ENCODE assay signal across 9 mouse cellular contexts in the genomic region with DNA sequence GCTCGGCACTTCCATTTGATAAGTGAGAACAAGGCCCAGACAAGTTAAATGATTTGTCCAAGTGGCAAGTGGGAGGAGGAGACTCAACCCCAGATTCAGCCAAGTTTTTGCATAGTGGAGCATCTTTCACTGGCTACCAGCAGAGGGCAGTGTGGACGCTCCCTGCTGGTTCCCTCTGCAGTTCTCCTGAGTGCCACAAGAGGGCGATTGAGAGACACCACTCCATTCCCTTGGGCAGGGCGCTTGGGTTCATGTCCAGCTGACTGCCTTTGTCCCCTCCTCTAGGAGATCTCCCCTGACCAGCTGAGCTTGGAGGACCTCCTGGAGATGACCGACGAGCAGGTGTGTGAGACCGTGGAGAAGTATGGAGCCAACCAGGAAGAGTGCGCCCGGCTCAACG.
DNase-seq lines count a peak whose midpoint lies in the region; ATAC-seq and TF ChIP-seq lines count a peak whose summit lies in the region.
"Had no signal": no experiment of that assay in that cellular context is flagged by ENCODE, and none has a peak within 500 bp of the region (broad histone marks: within the 10 kb centered on the region; RNA-seq: fewer than 3 reads in every experiment).

No protein-coding gene starts in this region.

- no peaks in the 10 kb centered on the region for H3K27me3 ChIP-seq in G1E (ENCODE audit: insufficient read depth, low read length)
- H3K27me3 ChIP-seq in kidney, postnatal 0 days (ENCODE audit: insufficient read depth, low read length): peaks cover 2% of the 10 kb centered on the region; the same call in 1 of the 2 replicates
- H3K27me3 ChIP-seq in liver, embryonic 12.5 days (replicated peaks): peaks cover 9% of the 10 kb centered on the region; the same call in 1 of the 2 replicates
- H3K27me3 ChIP-seq: neural tube, embryonic 13.5 days had no signal

- H3K27ac ChIP-seq in kidney, postnatal 0 days: no peak overlapping the region
- H3K27ac ChIP-seq in liver, embryonic 12.5 days: no peak overlapping the region
- H3K27ac ChIP-seq: neural tube, embryonic 13.5 days had no signal

- ATAC-seq in G1E (ENCODE audit: extremely low read depth, insufficient number of reproducible peaks, low FRiP score, poor library complexity, severe bottlenecking): no peak
- peak; percentile 47 for ATAC-seq in kidney, postnatal 0 days (replicated peaks; ENCODE audit: low FRiP score, low read depth)
- ATAC-seq in liver, embryonic 12.5 days: peak; percentile 21; the same call in 1 of the 2 replicates

- peaks cover 85% of the 10 kb centered on the region for H3K9me3 ChIP-seq in G1E (replicated peaks)
- H3K9me3 ChIP-seq in kidney, postnatal 0 days (replicated peaks; ENCODE audit: low read length): no peaks in the 10 kb centered on the region
- H3K9me3 ChIP-seq in liver, embryonic 12.5 days (replicated peaks): no peaks in the 10 kb centered on the region
- H3K9me3 ChIP-seq: neural tube, embryonic 13.5 days had no signal

- no peaks in the 10 kb centered on the region for H3K36me3 ChIP-seq in G1E (replicated peaks)
- H3K36me3 ChIP-seq in kidney, postnatal 0 days (ENCODE audit: insufficient read depth, low read length): no peaks in the 10 kb centered on the region
- no peaks in the 10 kb centered on the region for H3K36me3 ChIP-seq in liver, embryonic 12.5 days

- TF ChIP-seq CTCF in G1E (IDR thresholded peaks at IDR 0.05; ENCODE audit: low read depth, low read length): peak; percentile 72
- peak; percentile 100 for TF ChIP-seq CTCF in kidney, postnatal 0 days (IDR thresholded peaks at IDR 0.05; ENCODE audit: low read depth)

- WGBS in kidney, postnatal 0 days: 62% methylated on average over 10 of the region's 10 CpGs
- 58% methylated on average over 10 of the region's 10 CpGs for WGBS in liver, embryonic 12.5 days (ENCODE audit: insufficient replicate concordance)

- H3K9ac ChIP-seq in kidney, postnatal 0 days (ENCODE audit: low read depth, low read length): no peak overlapping the region
- H3K9ac ChIP-seq in liver, embryonic 12.5 days: no peak overlapping the region
- H3K9ac ChIP-seq: neural tube, embryonic 13.5 days had no signal

- DNase-seq in 3T3-L1 (ENCODE audit: low read depth, low spot score) (peak; percentile 69), G1E (ENCODE audit: low spot score) (no peak)
- peak; percentile 73 for DNase-seq in cerebellum, adult 11-12 months
- peak; percentile 63 to 64 for DNase-seq in frontal cortex, postnatal 25 days (ENCODE audit: low spot score in 2 of 2)
- peak; percentile 77 for DNase-seq in kidney, postnatal 0 days (ENCODE audit: low spot score)
- peak; percentile 12 for DNase-seq in ovary, adult 18-20 months (ENCODE audit: low spot score)
- DNase-seq in thymus, postnatal 0 days (ENCODE audit: low spot score): peak; percentile 63

- H3K4me3 ChIP-seq in G1E (ENCODE audit: low read depth, low read length): no peak overlapping the region
- no peak overlapping the region for H3K4me3 ChIP-seq in kidney, postnatal 0 days (replicated peaks; ENCODE audit: low read depth, low read length)
- H3K4me3 ChIP-seq in liver, embryonic 12.5 days: no peak overlapping the region
- H3K4me3 ChIP-seq: neural tube, embryonic 13.5 days had no signal

- H3K4me1 ChIP-seq in G1E (ENCODE audit: insufficient read depth, low read depth, low read length): no peaks in the 10 kb centered on the region
- H3K4me1 ChIP-seq in kidney, postnatal 0 days (replicated peaks; ENCODE audit: insufficient read depth, low read length): 0 out of 2 replicates have a peak, but pooled peaks cover 4% of the 10 kb centered on the region
- H3K4me1 ChIP-seq in liver, embryonic 12.5 days: no peaks in the 10 kb centered on the region
- H3K4me1 ChIP-seq: neural tube, embryonic 13.5 days had no signal

- no peak overlapping the region for H3K4me2 ChIP-seq in kidney, postnatal 0 days (ENCODE audit: low read length)
- H3K4me2 ChIP-seq in liver, embryonic 12.5 days: no peak overlapping the region
- H3K4me2 ChIP-seq: neural tube, embryonic 13.5 days had no signal
